Mouse (Mus musculus): Measurements from ENCODE around the gene Rufy2.

Rufy2 gene

GRCm38 (mm10) chr10:63021702-63022101 lies 41.7 kb downstream of the Rufy2 start:
- DNase-seq: no peak

- DNase-seq: peak; percentile 23
Observed at GRCm38 (mm10) chr10:63022541-63023120, 42.6 kb downstream of the Rufy2 start.

GRCm38 (mm10) chr10:63023121-63023748 lies 43.2 kb downstream of the Rufy2 start:
- DNase-seq: peak; percentile 83

DNA sequence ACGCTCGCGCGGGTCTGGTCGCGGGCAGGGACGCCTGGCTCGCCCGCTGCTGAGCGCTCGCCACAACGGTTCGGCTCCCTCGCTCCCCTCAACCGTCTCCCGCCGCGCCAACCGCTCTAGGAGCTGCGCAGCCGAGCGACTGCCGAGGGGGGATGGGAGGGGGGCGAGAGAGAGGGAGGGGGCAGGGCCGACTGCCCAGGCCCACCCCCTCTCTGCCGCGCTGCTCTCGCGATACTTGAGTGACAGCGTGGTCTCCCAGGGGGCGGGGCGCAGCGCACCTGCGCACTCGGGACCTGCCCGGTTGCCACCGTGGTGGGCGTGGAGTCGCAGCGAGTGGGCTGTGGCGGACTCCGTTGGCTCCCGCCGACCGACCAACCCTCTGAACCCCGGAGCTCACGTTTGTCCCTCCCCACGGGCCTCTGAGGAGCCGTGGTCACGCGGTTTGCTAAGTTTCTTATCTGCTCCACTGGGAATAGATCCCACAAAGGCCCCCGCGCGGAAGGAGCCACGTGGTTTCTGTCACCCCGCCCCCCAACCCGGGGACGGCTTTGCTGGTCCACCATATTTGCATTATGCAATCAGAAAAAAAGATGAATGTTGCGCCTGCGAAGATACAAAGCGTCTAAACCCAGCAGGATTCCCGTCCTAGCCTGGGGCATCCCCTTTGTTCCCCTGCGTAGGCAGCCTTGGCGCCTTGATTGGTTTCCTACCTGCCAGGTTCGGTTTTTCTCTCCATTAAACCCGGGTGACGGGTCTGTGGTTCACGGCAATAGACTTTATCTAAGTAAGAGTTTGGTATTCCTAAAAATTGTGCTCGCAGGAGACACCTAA lies 43.9 kb downstream of the Rufy2 start, which contains the start of the genes Hnrnph3 and Pbld2:
Gene Hnrnph3 (minus strand): TSS at position 469 of the 831 bp plus-strand sequence.
Gene Pbld2 (plus strand): TSS at position 567 of the 831 bp plus-strand sequence.
- DNase-seq: peak; percentile 99

DNA sequence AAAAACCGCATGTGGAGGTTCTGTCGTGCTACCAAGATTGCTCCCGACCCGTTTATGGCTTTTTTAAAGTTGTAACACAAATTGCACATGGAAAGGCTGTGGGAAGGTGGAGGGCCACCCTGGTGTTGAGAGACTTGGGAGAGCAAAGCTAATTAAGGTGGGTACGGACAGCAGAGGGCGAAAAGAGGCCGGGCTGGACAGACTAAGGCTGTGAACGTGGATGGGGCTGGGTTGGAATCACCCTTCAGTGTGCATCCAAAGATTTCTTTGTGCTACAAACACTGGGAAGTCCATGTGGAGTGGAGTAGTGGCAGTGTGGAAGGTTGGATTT lies 44.5 kb downstream of the Rufy2 start:
- peak; percentile 83 for DNase-seq

DNA sequence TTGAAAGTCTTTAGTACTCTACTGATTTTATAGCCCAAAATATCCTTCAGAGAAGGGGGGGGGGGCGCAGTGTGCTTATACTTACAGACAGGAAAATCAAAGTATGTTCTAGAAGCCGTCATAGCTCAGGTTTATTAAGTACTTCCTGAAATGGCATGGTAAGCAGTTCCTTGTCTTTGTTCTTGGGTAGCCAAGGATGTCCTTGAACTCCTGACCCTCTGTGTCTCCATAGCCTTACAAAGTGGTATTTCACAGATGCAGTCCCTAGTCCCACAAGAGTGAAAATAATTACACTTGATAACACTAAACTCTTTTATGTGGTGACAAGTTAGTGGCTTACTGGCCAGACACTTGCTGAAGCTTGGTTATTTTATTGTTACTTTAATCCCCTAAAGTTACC lies 45.0 kb downstream of the Rufy2 start:
- DNase-seq: no peak

DNA sequence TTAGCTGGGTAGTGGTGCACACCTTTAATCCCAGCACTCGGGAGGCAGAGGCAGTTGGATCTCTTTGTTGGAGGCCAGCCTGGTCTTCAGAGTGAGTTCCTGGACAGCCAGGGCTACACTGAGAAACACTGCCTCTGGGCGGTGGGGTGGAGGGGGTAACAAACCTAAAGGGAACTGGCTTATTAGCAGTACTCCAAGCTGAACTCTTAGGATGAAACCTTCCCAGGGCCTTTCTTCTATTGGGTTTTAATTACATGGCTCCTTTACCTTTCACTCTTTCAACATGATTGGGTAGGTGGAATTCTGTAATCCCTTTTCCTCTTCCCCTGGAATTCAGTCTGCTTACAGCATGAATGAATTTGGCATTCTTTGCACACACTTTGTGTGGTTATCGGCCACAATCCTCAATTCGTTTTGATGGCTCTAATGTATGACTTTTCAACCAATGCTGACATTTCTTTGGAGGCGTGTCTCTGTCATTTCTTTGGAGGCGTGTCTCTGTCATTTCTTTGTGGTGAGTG lies 45.5 kb downstream of the Rufy2 start:
- DNase-seq: no peak

GRCm38 (mm10) chr10:63026156-63026794 lies 46.3 kb downstream of the Rufy2 start:
- DNase-seq: no peak

DNA sequence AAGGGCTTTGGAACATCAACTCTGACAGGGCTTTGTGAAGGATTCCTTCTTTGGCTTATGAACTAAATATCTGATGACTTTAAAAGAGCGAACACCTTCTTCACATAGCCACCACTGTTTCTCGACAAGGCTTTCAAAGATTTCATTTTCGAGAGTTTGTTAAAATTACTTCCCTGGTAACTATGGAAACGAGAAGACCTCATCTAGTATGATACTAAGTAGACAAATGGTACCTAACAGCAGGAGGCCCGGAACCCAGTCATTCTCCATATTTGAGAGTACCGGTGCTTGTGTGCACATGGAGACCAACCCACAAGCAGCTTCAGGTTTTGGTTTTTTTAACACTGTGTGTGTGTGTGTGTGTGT lies 46.8 kb downstream of the Rufy2 start:
- DNase-seq: no peak

DNA sequence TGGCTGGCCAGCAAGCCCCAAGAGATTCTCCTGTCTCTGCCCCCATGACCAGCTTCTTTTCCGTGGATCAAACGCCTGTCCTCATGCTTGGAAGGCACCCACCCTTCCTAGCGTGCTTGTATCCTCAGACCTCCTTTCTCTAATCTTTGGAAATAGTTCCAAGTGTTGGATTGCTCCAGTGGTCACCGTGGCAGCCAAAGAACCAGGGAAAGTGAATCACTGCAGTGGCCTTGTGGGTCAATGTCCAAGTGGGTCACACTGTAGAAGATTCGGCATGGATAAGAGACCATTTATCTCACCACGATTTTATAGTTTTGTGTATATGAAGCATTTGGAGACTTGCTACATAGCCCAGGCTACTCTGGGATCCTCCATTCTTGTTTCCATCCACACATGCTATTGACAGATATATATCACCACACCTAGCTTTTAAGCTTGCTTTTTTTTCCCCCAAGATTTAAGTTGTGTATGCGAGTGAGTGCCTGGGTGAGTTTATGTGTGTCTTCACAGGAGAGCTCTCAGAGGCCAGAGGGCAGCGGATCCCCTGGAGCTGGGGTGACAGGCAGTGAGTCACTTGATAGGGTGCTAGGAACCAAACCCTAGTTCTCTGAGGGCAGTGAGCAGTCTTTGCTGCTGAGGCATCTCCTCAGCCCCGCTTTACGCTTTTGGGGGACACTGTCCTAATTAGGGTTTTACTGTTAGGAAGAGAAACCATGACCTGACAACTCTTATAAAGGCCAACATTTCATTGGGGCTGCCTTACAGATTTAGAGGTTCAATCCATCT lies 47.5 kb downstream of the Rufy2 start:
- DNase-seq: no peak

DNA sequence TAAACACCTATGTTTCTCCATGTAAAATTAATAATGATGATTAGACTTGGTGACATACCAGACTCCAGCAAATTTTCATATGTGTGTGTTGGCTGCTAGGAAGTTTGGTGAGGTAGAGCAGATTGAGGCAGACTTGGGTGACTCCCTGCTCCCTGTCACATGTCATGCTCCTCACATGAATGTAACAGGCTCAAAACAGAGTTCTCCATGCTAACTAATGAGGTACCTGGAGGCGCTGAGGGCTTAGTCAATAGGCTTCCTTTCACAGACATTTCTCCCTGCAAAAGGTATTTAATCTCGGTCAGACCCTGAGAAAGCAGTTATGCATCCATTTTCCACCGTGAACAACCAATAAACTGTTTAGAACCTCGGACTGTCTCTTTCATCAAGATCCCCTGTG lies 48.4 kb downstream of the Rufy2 start:
- DNase-seq: no peak

DNA sequence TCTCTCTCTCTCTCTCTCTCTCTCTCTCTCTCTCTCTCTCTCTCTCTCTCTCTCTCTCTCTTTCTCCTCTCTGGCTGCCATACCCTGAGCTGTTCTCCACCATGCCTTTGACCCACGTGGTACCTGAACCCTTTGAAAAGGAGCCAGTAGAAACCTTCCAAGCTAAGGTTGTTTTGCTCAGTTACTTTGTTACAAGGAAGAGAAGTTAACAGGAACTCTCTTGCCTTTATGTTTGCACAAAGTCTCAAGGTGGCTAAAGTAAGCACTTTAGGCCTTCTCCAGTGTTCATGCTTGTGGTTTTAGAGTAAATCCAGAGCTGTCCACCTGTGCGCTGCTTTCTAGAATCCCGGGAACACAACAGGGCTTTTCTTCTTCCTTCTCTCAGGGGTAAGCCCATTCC lies 52.2 kb downstream of the Rufy2 start:
- DNase-seq: no peak

- DNase-seq: no peak
Observed at GRCm38 (mm10) chr10:63032956-63033355, 52.9 kb downstream of the Rufy2 start.

DNA sequence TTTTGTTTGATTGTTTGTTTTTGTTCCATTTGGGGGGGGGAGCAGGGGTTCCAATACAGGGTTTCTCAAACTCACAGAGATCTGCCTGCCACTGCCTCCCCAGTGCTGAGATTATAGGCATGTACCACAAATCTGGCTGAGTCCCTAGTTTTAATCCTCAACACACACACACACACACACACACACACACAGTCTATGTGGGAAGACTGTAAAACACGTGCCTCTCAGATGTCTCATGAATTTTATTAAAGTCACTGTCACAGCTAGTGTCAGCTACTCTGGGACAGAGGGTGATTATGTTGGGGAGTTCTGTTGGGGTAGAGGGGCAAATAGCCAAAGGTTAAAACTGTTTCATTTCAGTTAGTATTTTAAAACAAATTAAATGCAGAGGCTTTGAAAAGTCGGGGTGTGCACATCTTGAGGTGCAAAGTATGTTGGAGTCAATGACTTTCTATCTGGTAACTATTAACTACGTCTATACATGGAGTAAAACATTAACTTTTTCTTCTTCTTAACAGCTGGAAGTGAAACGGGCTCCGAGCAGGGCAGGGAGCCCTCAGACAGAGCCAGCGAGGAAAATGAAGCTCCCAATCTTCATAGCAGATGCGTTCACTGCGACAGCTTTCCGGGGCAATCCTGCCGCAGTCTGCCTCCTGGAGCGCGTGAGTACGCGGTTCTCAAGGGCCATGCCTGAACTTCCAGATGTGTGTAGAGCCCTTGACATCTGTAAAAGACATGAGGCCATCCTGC lies 58.7 kb downstream of the Rufy2 start:
- DNase-seq: peak; percentile 56

DNA sequence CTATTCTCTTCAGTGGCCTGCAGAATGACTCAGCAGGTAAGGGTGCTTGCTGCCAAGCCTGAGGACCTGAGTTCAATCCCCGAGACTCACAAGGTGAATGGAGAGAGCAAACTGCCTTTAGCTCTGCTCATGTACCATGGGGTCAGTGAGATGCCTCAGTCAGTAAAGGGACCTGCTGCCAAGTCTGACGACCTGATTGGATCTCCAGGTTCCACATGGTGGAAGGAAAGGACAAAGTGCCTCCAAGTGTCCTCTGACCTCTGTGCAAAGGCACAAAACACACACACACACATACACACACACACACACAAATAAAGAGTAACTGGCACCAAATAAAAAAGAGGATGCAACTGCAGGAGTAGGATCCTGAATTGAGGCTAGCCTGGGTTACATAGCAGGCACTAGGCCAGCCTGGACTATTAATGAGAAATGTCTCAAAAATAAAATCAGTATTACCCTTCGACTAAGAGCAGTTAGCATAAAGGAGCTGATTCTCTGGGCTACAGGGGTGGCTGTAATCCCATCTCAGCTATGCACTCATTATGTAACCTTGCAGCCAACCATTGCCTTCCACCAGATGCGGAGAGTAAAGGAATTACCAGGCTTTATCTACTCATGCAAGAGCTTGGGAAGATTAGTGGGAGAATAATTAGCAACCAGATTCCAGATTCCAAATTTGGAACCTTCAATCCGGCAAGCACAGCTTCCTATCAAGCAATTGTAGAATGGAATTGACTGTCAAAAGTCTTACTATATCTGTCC lies 60.0 kb downstream of the Rufy2 start:
- DNase-seq: no peak

GRCm38 (mm10) chr10:63043154-63043553 lies 63.1 kb downstream of the Rufy2 start:
- no peak for DNase-seq

GRCm38 (mm10) chr10:63047751-63048150 lies 67.7 kb downstream of the Rufy2 start:
- DNase-seq: no peak

GRCm38 (mm10) chr10:63049106-63049505 lies 69.1 kb downstream of the Rufy2 start:
- DNase-seq: no peak

DNA sequence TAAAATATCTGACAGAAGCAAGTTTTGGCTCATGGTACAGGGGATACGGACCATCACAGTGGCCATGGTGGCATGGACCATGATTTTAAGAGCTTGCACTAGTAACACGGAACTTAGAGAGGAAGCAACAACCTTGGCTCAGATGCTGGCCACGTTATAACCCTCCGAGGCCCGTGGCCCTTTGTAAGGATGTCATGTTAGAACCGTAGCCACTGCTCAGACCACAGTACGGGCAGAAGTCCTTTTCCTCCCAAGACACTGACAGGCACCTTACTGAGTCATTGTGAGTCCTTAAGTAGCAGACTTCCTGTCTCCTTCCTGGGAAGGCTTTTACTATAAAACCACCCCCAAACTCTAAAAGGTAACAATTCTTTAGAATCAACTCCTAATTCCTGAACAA lies 71.2 kb downstream of the Rufy2 start:
- no peak for DNase-seq

DNA sequence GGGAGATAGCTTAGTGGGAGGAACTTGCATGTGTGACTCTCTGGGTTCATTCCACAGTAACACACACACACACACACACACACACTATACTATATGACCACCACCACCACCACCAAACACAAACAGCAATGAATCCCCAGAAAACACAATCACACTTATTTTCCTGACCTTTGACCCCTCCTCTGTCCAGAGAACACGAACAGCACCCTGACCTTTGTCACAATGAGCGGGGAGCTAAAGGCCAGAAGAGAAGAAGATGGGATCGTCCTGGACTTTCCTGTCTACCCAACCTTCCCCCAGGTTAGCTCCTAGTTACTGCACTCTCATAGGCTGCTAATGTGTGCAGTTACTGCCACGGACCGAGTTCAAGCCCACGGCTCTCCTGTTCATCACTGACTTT lies 72.0 kb downstream of the Rufy2 start:
- no peak for DNase-seq

- no peak for DNase-seq
Observed at GRCm38 (mm10) chr10:63053007-63053406, 73.0 kb downstream of the Rufy2 start.
